Mouse (Mus musculus) intestine, postnatal 0 days (tissue): ENCODE data around the gene Nynrin. TPM values are rescaled to one million over a fixed set of nuclear protein-coding genes. Genes with fewer than 3 reads are reported as not detected.

ENCODE experiments used
- ATAC-seq: fragments of 200-750 bp; cut with Nextera tagmentation; 2 replicates; pipeline ENCODE4 v1.8.0; 2017; ENCODE audit warnings: mild to moderate bottlenecking, moderate TSS enrichment, moderate library complexity
- H3K27ac ChIP-seq: fragments of 300-500 bp; sonication (generic); 2 replicates; pipeline ENCODE4 v1.5.1; 2014; ENCODE audit warnings: mild to moderate bottlenecking, low read depth, low read length, moderate library complexity
- H3K27me3 ChIP-seq: fragments of 300-500 bp; sonication (generic); replicated peaks from 2 replicates; pipeline ENCODE4 v1.6.1; 2014; ENCODE audit warnings: low read length, mixed read lengths; ENCODE audit not compliant: control insufficient read depth, insufficient read depth
- H3K36me3 ChIP-seq: fragments of 300-500 bp; sonication (generic); 2 replicates; pipeline ENCODE4 v1.6.1; 2014; ENCODE audit warnings: mild to moderate bottlenecking, moderate library complexity; ENCODE audit not compliant: control insufficient read depth, insufficient read depth
- H3K4me1 ChIP-seq: fragments of 300-500 bp; sonication (generic); replicated peaks from 2 replicates; pipeline ENCODE4 v1.6.1; 2014; ENCODE audit warnings: antibody characterized with exemption, low read length, mixed read lengths; ENCODE audit not compliant: control insufficient read depth, insufficient read depth
- H3K4me2 ChIP-seq: fragments of 300-500 bp; sonication (generic); replicated peaks from 2 replicates; pipeline ENCODE4 v1.6.1; 2014; ENCODE audit warnings: low read depth, mild to moderate bottlenecking, moderate library complexity
- H3K4me3 ChIP-seq: fragments of 300-500 bp; sonication (generic); 2 replicates; pipeline ENCODE4 v1.5.1; 2014; ENCODE audit warnings: low read depth, low read length
- H3K9ac ChIP-seq: fragments of 300-500 bp; sonication (generic); 2 replicates; pipeline ENCODE4 v1.6.1; 2014; ENCODE audit warnings: mild to moderate bottlenecking, low read depth, low read length
- H3K9me3 ChIP-seq: fragments of 300-500 bp; sonication (generic); 2 replicates; pipeline ENCODE4 v1.6.1; 2016; ENCODE audit warnings: mixed run types; ENCODE audit not compliant: control insufficient read depth
- CTCF ChIP-seq: sonication (generic); IDR thresholded peaks from 2 replicates; pipeline ENCODE4 v1.5.1; 2016; ENCODE audit warnings: low read depth, mild to moderate bottlenecking, control low read depth, antibody characterized with exemption, moderate library complexity
- WGBS: fragments of 180-500 bp; shearing (Covaris S2); extraction: QIAGEN DNeasy Blood & Tissue Kit; methylation state at CpG from one replicate; pipeline ENCODE4 v1.1.7; 2014; 5-methylcytosine and 5-hydroxymethylcytosine counted together
- polyA plus RNA-seq: library from polyadenylated mRNA; unstranded; fragments of >200 nt; fragmentation: Nextera tagmentation; extraction: Ambion mirVana; gene quantifications from 2 replicates; pipeline ENCODE4 v1.2.1, GENCODE M21; 2015

Nynrin gene
- polyA plus RNA-seq, 1 experiment from 2014 or later: 2.2 TPM

DNA sequence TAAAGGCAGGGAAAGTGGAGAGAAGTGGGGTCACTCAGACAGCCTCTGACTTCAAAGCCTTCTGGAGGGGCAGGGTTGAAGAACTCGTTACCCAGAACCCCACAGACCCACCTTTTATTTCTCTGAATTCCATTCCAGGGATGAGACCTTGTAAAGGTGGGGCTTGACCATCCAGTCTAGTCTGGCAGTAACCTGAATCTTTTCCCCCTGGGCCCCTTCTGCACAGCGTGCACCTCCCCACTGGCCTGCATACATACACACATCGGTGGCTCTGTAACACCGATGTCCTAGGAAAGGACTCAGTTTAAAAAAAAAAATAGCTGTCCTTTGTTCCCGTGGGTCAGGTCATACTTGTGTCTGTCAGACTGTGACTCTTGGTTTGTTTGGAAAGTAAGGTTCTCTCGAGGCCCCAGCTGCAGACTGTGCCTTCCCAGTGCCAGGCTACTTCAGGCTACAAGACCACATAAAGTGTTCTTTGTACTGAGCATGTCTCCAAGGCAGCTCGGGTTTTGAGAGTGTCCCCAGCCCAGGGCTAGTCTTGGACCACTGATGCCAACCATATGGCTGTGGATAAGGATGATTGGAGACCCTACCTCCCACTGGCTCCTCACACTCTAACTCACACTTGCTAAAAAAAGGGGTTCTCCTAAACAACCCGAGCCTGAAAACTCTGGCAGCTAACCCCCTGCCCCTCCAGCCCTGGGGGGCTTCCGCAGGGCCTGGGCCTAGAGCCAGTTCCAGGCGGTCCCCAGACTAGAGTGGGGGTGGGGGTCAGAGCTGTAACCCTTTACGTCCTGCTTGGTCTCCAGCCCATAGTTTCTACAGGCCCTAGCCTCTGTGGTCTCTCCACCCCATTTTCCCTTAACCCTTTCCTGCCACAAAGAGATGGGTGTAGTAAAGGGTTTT lies 911 bp upstream of the Nynrin start:
- 12% methylated on average over 11 of the region's 11 CpGs for WGBS
- ATAC-seq: peak; percentile 25; the same call in 1 of the 2 replicates
- H3K36me3 ChIP-seq: no peaks in the 10 kb centered on the region
- H3K4me1 ChIP-seq: 0 out of 2 replicates have a peak, but pooled peaks cover 8% of the 10 kb centered on the region
- peak overlapping the region; percentile 96 for H3K4me2 ChIP-seq
- no peak for TF ChIP-seq CTCF
- H3K9ac ChIP-seq: 0 out of 2 replicates have a peak overlapping the region, but pooled peaks have one; percentile 55
- H3K4me3 ChIP-seq: peak overlapping the region; percentile 57
- peak overlapping the region; percentile 79 for H3K27ac ChIP-seq
- H3K27me3 ChIP-seq: no peaks in the 10 kb centered on the region
- H3K9me3 ChIP-seq: no peaks in the 10 kb centered on the region

DNA sequence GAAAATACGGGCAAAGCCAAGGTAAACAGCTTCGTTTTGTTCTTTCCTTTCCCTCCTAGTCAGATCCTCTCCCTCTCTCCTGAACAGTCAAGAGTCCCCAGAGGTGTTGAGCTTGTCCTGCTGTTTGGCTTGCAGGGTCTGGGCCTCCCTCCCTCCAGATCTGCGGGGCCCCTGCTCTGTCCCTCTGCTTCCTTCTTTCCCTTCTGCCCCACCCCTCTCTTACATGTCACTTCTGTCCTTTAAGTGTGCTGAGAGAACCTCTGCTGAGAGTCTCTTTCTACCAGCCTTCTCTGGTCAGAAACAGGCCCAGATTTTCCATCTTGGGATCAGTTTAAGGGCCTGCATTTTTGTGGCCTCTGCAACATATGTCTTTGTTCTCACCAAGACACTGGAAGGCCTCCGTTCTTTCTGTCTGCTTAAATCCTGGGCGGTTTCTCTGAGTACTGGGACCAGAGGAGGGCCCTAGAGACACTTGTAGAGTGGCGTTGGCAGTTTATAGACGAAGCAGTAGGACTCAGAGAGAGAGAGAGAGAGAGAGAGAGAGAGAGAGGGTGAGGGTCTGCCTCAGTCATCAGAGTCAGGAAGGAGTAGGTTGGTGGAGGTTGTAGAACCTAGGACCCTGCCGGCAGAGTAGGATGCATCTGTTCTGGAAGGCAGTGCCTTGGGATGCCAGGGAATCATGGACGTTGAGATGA lies 743 bp downstream of the Nynrin start:
- H3K9me3 ChIP-seq: no peaks in the 10 kb centered on the region
- 1% methylated on average over 9 of the region's 9 CpGs for WGBS
- peak overlapping the region; percentile 57 for H3K4me3 ChIP-seq
- no peak for TF ChIP-seq CTCF
- peak overlapping the region; percentile 79 for H3K27ac ChIP-seq
- peak overlapping the region; percentile 96 for H3K4me2 ChIP-seq
- H3K9ac ChIP-seq: peak overlapping the region; percentile 55
- ATAC-seq: peak; percentile 36; the same call in 1 of the 2 replicates
- 0 out of 2 replicates have a peak, but pooled peaks cover 8% of the 10 kb centered on the region for H3K4me1 ChIP-seq
- no peaks in the 10 kb centered on the region for H3K36me3 ChIP-seq
- H3K27me3 ChIP-seq: no peaks in the 10 kb centered on the region

DNA sequence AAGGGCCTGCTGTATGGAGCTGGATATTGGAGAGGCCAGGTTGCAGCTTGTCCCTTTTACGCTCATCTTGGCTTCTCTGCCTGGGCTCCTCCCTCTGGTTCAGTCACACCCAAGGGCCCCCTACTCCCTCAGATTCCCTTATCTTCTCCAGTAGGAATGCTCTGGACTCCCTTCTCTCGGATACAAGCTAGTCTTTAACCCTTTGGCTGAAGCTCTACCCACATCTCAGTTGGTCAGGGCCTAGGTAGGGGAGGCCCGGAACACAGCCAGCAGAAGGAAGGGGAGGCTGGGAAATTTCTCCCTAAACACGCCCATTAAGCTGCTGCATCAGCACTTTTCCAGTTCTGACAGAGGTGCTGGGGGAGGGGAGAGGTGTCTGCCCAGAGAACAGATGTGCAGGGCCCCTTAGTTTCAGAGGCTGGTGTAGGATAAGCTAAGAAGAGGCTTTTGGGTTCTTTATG lies 1.3 kb downstream of the Nynrin start:
- no peaks in the 10 kb centered on the region for H3K36me3 ChIP-seq
- H3K9me3 ChIP-seq: no peaks in the 10 kb centered on the region
- H3K4me1 ChIP-seq: 0 out of 2 replicates have a peak, but pooled peaks cover 8% of the 10 kb centered on the region
- peak overlapping the region; percentile 55 for H3K9ac ChIP-seq
- no peak for TF ChIP-seq CTCF
- H3K4me2 ChIP-seq: peak overlapping the region; percentile 96
- H3K27me3 ChIP-seq: no peaks in the 10 kb centered on the region
- peak overlapping the region; percentile 79 for H3K27ac ChIP-seq
- peak overlapping the region; percentile 57 for H3K4me3 ChIP-seq
- 4% methylated on average over 4 of the region's 4 CpGs for WGBS
- peak; percentile 17; the same call in 1 of the 2 replicates for ATAC-seq

DNA sequence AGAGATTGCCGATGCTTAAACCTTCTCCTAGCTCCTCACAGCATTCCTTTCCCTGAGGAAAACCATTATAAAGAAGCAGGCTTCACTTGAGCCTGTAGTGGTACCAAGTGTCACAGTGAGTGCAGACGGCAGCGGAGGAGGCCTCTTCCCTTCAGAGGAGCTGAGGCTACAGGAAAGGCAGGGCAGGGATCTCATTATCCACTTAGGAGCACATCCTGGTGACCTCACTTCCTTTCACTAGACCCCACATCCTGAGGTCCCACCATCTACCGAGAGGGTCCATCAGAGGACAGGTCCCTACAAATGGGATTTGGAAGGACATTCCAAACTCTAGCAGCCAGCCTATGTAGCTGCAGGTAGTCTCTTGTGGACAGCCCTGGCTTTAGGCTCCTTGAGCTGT lies 3.8 kb downstream of the Nynrin start:
- Histone ChIP-seq H3K9ac (no peak overlapping the region), H3K9me3 (no peaks in the 10 kb centered on the region), H3K36me3 (no peaks in the 10 kb centered on the region), H3K27me3 (no peaks in the 10 kb centered on the region), H3K4me2 (no peak overlapping the region; the same call in 1 of the 2 replicates), H3K27ac (no peak overlapping the region), H3K4me3 (no peak overlapping the region), H3K4me1 (0 out of 2 replicates have a peak, but pooled peaks cover 8% of the 10 kb centered on the region)
- WGBS: 51% methylated on average over 4 of the region's 4 CpGs
- TF ChIP-seq CTCF: no peak
- ATAC-seq: no peak

DNA sequence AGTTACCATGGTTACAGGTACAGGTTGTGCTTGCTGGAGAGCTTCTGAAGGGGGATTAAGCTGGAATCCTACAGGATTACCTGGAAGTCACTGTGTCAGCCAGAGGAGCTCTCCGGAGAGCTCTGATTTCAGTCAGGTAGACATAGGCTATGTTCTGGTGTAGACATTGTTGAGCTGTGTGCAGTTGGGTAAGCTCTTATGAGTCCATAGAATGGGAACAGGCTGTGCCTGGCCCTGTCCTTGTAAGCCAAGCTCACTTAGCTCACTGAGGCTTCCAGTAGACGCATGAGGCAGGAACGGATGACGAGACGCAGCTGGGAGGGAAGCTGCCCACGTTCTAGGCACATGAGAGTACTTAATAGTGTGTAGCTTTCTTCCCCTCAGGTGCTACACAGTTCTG lies 8.4 kb downstream of the Nynrin start:
- H3K4me2 ChIP-seq: no peak overlapping the region
- H3K9ac ChIP-seq: no peak overlapping the region
- H3K9me3 ChIP-seq: no peaks in the 10 kb centered on the region
- no peak for TF ChIP-seq CTCF
- no peaks in the 10 kb centered on the region for H3K27me3 ChIP-seq
- 66% methylated on average over 6 of the region's 6 CpGs for WGBS
- no peak for ATAC-seq
- no peak overlapping the region for H3K27ac ChIP-seq
- no peak overlapping the region for H3K4me3 ChIP-seq
- H3K4me1 ChIP-seq: no peaks in the 10 kb centered on the region
- H3K36me3 ChIP-seq: peaks cover 29% of the 10 kb centered on the region

DNA sequence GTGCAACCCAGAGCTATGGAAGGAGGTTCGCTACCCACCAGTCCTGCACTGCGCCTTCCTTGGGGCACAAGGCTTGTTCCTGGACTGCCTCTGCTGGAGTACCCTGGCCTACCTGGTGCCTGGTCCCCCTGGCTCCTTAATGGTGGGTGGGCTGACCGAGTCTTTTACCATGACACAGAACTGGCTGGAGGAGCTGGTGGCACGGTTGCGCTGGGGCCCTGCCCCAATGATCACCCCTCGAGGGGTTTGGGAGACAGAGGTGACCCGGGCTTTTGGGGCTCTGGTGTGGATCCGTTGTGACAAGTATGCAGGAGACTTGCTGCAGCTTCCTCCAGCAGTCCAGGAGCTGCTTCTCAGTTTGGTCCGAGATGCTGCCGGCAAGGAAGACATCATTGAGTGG lies 9.2 kb downstream of the Nynrin start:
- WGBS: 90% methylated on average over 9 of the region's 10 CpGs
- ATAC-seq: no peak
- H3K36me3 ChIP-seq: peaks cover 33% of the 10 kb centered on the region

More for the DNA sequence above, 9.2 kb downstream of the Nynrin start:
- H3K4me2 ChIP-seq: no peak overlapping the region
- TF ChIP-seq CTCF: no peak
- H3K9ac ChIP-seq: no peak overlapping the region
- H3K27me3 ChIP-seq: no peaks in the 10 kb centered on the region
- no peaks in the 10 kb centered on the region for H3K9me3 ChIP-seq
- no peak overlapping the region for H3K27ac ChIP-seq
- no peak overlapping the region for H3K4me3 ChIP-seq
- H3K4me1 ChIP-seq: no peaks in the 10 kb centered on the region
